Mouse (Mus musculus) MEL (cell line): Measurements from ENCODE around the gene Gm21903. TPM values are rescaled to one million over a fixed set of nuclear protein-coding genes. Genes with fewer than 3 reads are reported as not detected.

ENCODE experiments used
- DNase-seq: peaks from one replicate; pipeline ENCODE4 v3.0.0; 2011; ENCODE audit warnings: low read depth, low spot score
- H3K27ac ChIP-seq: 2 replicates; pipeline ENCODE4 v1.5.1; 2012; ENCODE audit warnings: low read depth, mild to moderate bottlenecking, control low read depth, low read length, moderate library complexity; ENCODE audit not compliant: control insufficient read depth
- H3K27me3 ChIP-seq, 2 experiments: fragments of 150-350 bp in 1 of 2; sonication (generic) in 1 of 2; 2 replicates each; pipeline ENCODE4 v1.6.1; 2012; ENCODE audit warnings: low read length in 2 of 2, mild to moderate bottlenecking in 2 of 2, improper control_type of control experiment in 1 of 2, moderate library complexity in 1 of 2; ENCODE audit not compliant: insufficient read depth in 2 of 2, control insufficient read depth in 1 of 2
- H3K36me3 ChIP-seq, 2 experiments: 2 replicates each; pipeline ENCODE4 v1.6.1; 2012 to 2014; ENCODE audit warnings: low read length in 2 of 2, improper control_type of control experiment in 1 of 2, inconsistent platforms in 1 of 2, mild to moderate bottlenecking in 1 of 2; ENCODE audit not compliant: insufficient read depth in 2 of 2, control insufficient read depth in 1 of 2
- H3K4me1 ChIP-seq, 2 experiments: fragments of 150-350 bp in 1 of 2; sonication (generic) in 1 of 2; 2 replicates each; pipeline ENCODE4 v1.6.1; 2012; ENCODE audit warnings: low read length in 2 of 2, improper control_type of control experiment in 1 of 2, mild to moderate bottlenecking in 1 of 2; ENCODE audit not compliant: insufficient read depth in 2 of 2, control insufficient read depth in 1 of 2
- H3K4me3 ChIP-seq, 2 experiments: fragments of 150-350 bp in 1 of 2; sonication (generic) in 1 of 2; 2 replicates each; pipeline ENCODE4 v1.5.1; 2012; ENCODE audit warnings: low read depth in 2 of 2, low read length in 2 of 2, mild to moderate bottlenecking in 2 of 2, moderate library complexity in 2 of 2, control low read depth in 1 of 2, improper control_type of control experiment in 1 of 2; ENCODE audit not compliant: control insufficient read depth in 1 of 2, insufficient read depth in 1 of 2
- H3K79me2 ChIP-seq: 2 replicates; pipeline ENCODE4 v1.6.1; 2012; ENCODE audit warnings: mild to moderate bottlenecking, low read length, moderate library complexity; ENCODE audit not compliant: control insufficient read depth, poor library complexity, insufficient read depth
- H3K9ac ChIP-seq: 2 replicates; pipeline ENCODE4 v1.6.1; 2012; ENCODE audit warnings: low read depth, mild to moderate bottlenecking, control low read depth, low read length, moderate library complexity; ENCODE audit not compliant: control insufficient read depth, poor library complexity, severe bottlenecking
- H3K9me3 ChIP-seq: fragments of 150-350 bp; sonication (generic); replicated peaks from 2 replicates; pipeline ENCODE4 v1.6.1; 2012; ENCODE audit warnings: mild to moderate bottlenecking, low read length, improper control_type of control experiment, moderate library complexity; ENCODE audit not compliant: insufficient read depth
- BHLHE40 ChIP-seq: IDR thresholded peaks from 2 replicates; pipeline ENCODE4 v1.6.1; 2012; ENCODE audit warnings: low read depth, mild to moderate bottlenecking, inconsistent platforms, low read length, improper control_type of control experiment, borderline replicate concordance
- CHD2 ChIP-seq: IDR thresholded peaks from 2 replicates; pipeline ENCODE4 v1.6.1; 2011; ENCODE audit warnings: low read length, improper control_type of control experiment
- EP300 ChIP-seq, 2 experiments: IDR thresholded peaks; 2 replicates each; pipeline ENCODE4 v1.6.1; 2011; ENCODE audit warnings: improper control_type of control experiment in 2 of 2, low read length in 2 of 2, low read depth in 1 of 2, mild to moderate bottlenecking in 1 of 2
- ETS1 ChIP-seq: IDR thresholded peaks from 2 replicates; pipeline ENCODE4 v1.6.1; 2012; ENCODE audit warnings: low read depth, mild to moderate bottlenecking, inconsistent platforms, low read length, improper control_type of control experiment, moderate library complexity
- JUND ChIP-seq: IDR thresholded peaks from 2 replicates; pipeline ENCODE4 v1.6.1; 2011; ENCODE audit warnings: low read depth, mild to moderate bottlenecking, improper control_type of control experiment, low read length
- MAX ChIP-seq: IDR thresholded peaks from 2 replicates; pipeline ENCODE4 v1.6.1; 2011; ENCODE audit warnings: low read length, improper control_type of control experiment
- MEF2A ChIP-seq: IDR thresholded peaks from 2 replicates; pipeline ENCODE4 v1.6.1; 2014; ENCODE audit warnings: low read depth, mild to moderate bottlenecking, inconsistent platforms, low read length, improper control_type of control experiment; ENCODE audit not compliant: poor library complexity, insufficient replicate concordance, severe bottlenecking; ENCODE audit errors: extremely low read depth
- NELFE ChIP-seq: IDR thresholded peaks from 2 replicates; pipeline ENCODE4 v1.6.1; 2011; ENCODE audit warnings: low read depth, low read length, improper control_type of control experiment
- NRF1 ChIP-seq: IDR thresholded peaks from 2 replicates; pipeline ENCODE4 v1.6.1; 2014; ENCODE audit warnings: low read depth, mild to moderate bottlenecking, inconsistent platforms, low read length, improper control_type of control experiment, moderate library complexity; ENCODE audit not compliant: poor library complexity, insufficient read depth, severe bottlenecking
- POLR2AphosphoS2 ChIP-seq: IDR thresholded peaks from 2 replicates; pipeline ENCODE4 v1.6.1; 2011; ENCODE audit warnings: low read length, improper control_type of control experiment
- UBTF ChIP-seq: IDR thresholded peaks from 2 replicates; pipeline ENCODE4 v1.6.1; 2012; ENCODE audit warnings: low read depth, mild to moderate bottlenecking, inconsistent platforms, low read length, improper control_type of control experiment, moderate library complexity, borderline replicate concordance; ENCODE audit not compliant: insufficient read depth
- ZC3H11A ChIP-seq: IDR thresholded peaks from 2 replicates; pipeline ENCODE4 v1.6.1; 2012; ENCODE audit warnings: low read depth, mild to moderate bottlenecking, inconsistent platforms, low read length, improper control_type of control experiment
- polyA plus RNA-seq, 2 experiments: library from polyadenylated mRNA; stranded (reverse) in 1 of 2; unstranded in 1 of 2; fragments of >175 nt in 1 of 2; fragments of >200 nt in 1 of 2; gene quantifications; 2 replicates each; pipeline versions ENCODE4 v1.2.1 to v1.2.4; 2012; ENCODE audit warnings: low replicate concordance in 2 of 2, low read depth in 1 of 2; ENCODE audit not compliant: insufficient read length in 2 of 2, insufficient read depth in 1 of 2, missing spikeins in 1 of 2
- total RNA-seq: library from RNA; depleted of rRNA; stranded (reverse); fragments of 300-350 nt; gene quantifications from 2 replicates; pipeline ENCODE4 v1.2.3, GENCODE M21; 2012; rRNA removed

Gene Gm21903
- total and polyA plus RNA-seq, 3 experiments: not detected

DNA sequence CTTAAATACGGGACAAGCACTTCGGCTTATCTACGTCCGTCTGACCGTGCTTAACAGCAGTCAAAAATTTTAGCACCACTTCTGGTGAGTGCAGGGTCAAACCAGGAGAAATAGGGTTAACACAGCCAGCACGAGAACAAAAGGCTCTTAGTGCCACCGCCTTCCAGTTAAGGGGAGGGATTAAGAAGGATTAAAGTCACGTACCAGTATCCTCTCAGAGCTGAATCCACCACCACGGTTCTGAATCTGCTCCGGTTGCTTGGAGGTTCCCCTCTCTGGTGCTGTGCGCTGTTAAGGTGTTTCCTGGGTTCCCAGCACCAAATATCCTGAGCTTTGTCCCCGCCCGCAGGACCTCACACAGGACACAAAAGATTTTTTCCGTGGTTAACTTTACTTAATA is 26.0 kb downstream of the Gm21903 start:
- Histone ChIP-seq H3K9me3 (no peaks in the 10 kb centered on the region), H3K4me1 (no peaks in the 10 kb centered on the region), H3K27ac (no peak overlapping the region), H3K79me2 (no peaks in the 10 kb centered on the region), H3K27me3 (no peaks in the 10 kb centered on the region), H3K9ac (no peak overlapping the region), H3K36me3 (no peaks in the 10 kb centered on the region), H3K4me3 (no peak overlapping the region)
- DNase-seq: no peak
- TF ChIP-seq JUND (no peak), EP300 (IDR thresholded peaks at IDR 0.05; ENCODE audit: low read depth in 1 of 2, low read length in 2 of 2) (no peak), UBTF (no peak), ZC3H11A (no peak), MAX (no peak), CHD2 (no peak), POLR2AphosphoS2 (no peak)

DNA sequence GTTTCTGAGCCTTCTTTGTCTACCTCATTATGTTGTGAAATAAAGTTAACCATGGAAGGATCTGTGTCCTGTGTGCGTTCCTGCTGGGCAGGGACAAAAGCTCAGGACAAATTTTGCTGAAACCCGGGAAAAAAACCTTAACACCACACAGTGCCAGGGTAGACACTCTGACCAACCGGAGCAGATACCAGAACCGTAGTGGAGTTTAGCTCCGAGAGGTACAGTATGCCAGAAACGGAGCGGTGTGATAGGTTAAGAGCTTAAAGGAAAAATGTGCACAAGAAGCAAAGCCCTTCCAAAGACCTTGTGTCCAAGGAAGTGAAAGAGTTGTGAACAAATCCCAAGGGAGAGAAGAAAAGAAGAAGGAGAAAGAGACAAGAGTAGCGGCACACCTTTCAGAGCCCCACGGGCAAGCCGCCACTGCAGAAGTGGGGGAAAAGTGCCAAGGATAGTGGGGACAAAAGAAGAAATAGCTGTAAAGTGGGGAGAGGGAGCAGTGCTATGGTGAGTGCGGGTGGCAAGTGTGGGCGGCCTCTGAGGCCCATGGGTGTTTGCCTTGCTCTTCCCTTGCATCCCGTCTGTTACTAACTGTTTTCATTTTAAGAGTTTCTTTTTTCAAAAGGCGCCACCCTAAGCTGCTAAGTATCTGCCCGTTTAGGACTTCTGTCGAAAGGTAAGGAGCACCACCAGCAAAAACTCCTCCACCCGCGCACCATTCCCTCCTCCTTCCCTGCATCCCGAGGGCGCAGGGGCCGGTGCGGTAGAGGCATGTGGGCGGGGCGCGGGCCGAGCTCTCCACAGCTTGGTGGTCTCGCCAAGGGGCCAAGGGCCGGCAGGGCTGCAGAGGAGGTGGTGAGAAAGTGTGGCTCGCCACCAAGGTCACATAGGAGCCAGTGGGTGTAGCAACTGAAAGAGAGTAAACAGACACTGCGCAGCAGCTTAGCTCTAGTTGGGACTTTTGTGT is 32.2 kb downstream of the Gm21903 start:
- no peak overlapping the region for H3K4me3 ChIP-seq
- H3K9ac ChIP-seq: no peak overlapping the region
- H3K27ac ChIP-seq: no peak overlapping the region
- TF ChIP-seq NELFE: no peak
- no peak for TF ChIP-seq POLR2AphosphoS2
- TF ChIP-seq NRF1: no peak
- H3K9me3 ChIP-seq: no peaks in the 10 kb centered on the region
- DNase-seq: no peak
- H3K27me3 ChIP-seq: no peaks in the 10 kb centered on the region
- H3K36me3 ChIP-seq: no peaks in the 10 kb centered on the region
- no peaks in the 10 kb centered on the region for H3K79me2 ChIP-seq
- no peaks in the 10 kb centered on the region for H3K4me1 ChIP-seq

DNA sequence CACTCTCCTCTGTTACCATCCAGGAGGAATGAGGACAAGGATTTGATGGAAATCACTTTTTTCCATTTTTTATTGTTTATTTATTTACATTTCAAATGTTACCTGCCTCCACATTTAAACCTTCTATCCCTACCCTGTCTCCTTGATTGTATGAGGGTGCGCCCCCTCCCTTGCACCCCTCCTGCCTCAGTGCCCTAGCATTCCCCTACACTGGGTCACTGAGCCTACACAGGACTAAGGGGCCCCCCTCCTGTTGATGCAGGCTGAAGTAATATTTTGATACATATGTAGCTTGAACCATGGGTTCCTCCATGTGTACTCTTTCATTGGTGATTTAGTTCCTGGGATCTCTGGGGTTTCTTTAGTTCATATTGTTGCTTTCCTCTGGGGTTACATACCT is 33.3 kb downstream of the Gm21903 start:
- no peaks in the 10 kb centered on the region for H3K4me1 ChIP-seq
- H3K27me3 ChIP-seq: no peaks in the 10 kb centered on the region
- H3K79me2 ChIP-seq: no peaks in the 10 kb centered on the region
- H3K9me3 ChIP-seq: no peaks in the 10 kb centered on the region
- TF ChIP-seq ETS1: no peak
- TF ChIP-seq UBTF: no peak
- no peak for TF ChIP-seq BHLHE40
- no peak for TF ChIP-seq MEF2A
- TF ChIP-seq, all 39 proteins: peak for 0
- Histone ChIP-seq H3K27ac (no peak overlapping the region), H3K4me3 (no peak overlapping the region), H3K9ac (no peak overlapping the region), H3K36me3 (no peaks in the 10 kb centered on the region)
- no peak for DNase-seq

Other genes with a start within 250 kb of the Gm21903 start
- gene Esp24, start 6.6 kb downstream of the Gm21903 start, total RNA-seq: not detected in 2 replicates
- not detected for gene Esp24, start 6.6 kb downstream of the Gm21903 start, polyA plus RNA-seq
- gene Esp23, start 33.7 kb upstream of the Gm21903 start, total RNA-seq: not detected in 2 replicates
- gene Esp23, start 33.7 kb upstream of the Gm21903 start, polyA plus RNA-seq: not detected
- not detected in 2 replicates for gene Esp22, start 52.0 kb upstream of the Gm21903 start, total RNA-seq
- not detected for gene Esp22, start 52.0 kb upstream of the Gm21903 start, polyA plus RNA-seq